Mouse (Mus musculus) testis, adult 2 months (tissue): Measurements from ENCODE around the gene Arl6ip4.

ENCODE experiments used
- CTCF ChIP-seq: fragments of 200-500 bp; IDR thresholded peaks from 2 replicates; pipeline ENCODE4 v1.5.1; 2012; ENCODE audit warnings: low read depth, mild to moderate bottlenecking, inconsistent platforms, low read length, moderate library complexity; ENCODE audit not compliant: control insufficient read depth, insufficient read depth, insufficient replicate concordance
- POLR2A ChIP-seq: fragments of 200-500 bp; IDR thresholded peaks from 2 replicates; pipeline ENCODE4 v1.6.1; 2012; ENCODE audit warnings: low read depth, mild to moderate bottlenecking, inconsistent platforms, low read length, moderate library complexity; ENCODE audit not compliant: control insufficient read depth

GRCm38 (mm10) chr5:124155943-124156342, 40.1 kb downstream of the Arl6ip4 start:
- TF ChIP-seq CTCF (no peak), POLR2A (no peak)
